Mouse (Mus musculus): Measurements from ENCODE around the gene Unk. TPM values are rescaled to one million over a fixed set of nuclear protein-coding genes. Genes with fewer than 3 reads are reported as not detected.

The Unk gene
- polyA plus RNA-seq, 1 experiment from 2014 or later = 41.3 TPM

- no peak overlapping the region for H3K4me2 ChIP-seq (ENCODE audit: low read depth, low read length)
These were observed 30.5 kb upstream of the Unk start for GRCm38 (mm10) chr11:115999538-116000143.

GRCm38 (mm10) chr11:116000607-116001006 is 29.5 kb upstream of the Unk start:
- Histone ChIP-seq H3K4me2 (ENCODE audit: low read depth, low read length) (no peak overlapping the region), H3K4me3 (ENCODE audit: low read length) (no peak overlapping the region), H3K9ac (ENCODE audit: low read length) (no peak overlapping the region), H3K9me3 (ENCODE audit: control insufficient read depth, low read length) (peaks cover 3% of the 10 kb centered on the region; the same call in 1 of the 2 replicates), H3K36me3 (ENCODE audit: control insufficient read depth, insufficient read depth, low read length) (no peaks in the 10 kb centered on the region), H3K4me1 (replicated peaks; ENCODE audit: control insufficient read depth, insufficient read depth, low read length) (peaks cover 8% of the 10 kb centered on the region), H3K27me3 (ENCODE audit: control insufficient read depth, insufficient read depth, low read depth, low read length) (peaks cover 4% of the 10 kb centered on the region; the same call in 1 of the 2 replicates), H3K27ac (ENCODE audit: low read length) (no peak overlapping the region)
- ATAC-seq (ENCODE audit: low read depth) = no peak
- 52% methylated on average over 10 of the region's 10 CpGs for WGBS

More at GRCm38 (mm10) chr11:115999538-116000143, 30.5 kb upstream of the Unk start:
- Histone ChIP-seq H3K27me3 (ENCODE audit: control insufficient read depth, insufficient read depth, low read depth, low read length) (peaks cover 4% of the 10 kb centered on the region; the same call in 1 of the 2 replicates), H3K36me3 (ENCODE audit: control insufficient read depth, insufficient read depth, low read length) (no peaks in the 10 kb centered on the region), H3K4me1 (replicated peaks; ENCODE audit: control insufficient read depth, insufficient read depth, low read length) (peaks cover 2% of the 10 kb centered on the region; the same call in 1 of the 2 replicates), H3K9me3 (ENCODE audit: control insufficient read depth, low read length) (peaks cover 3% of the 10 kb centered on the region; the same call in 1 of the 2 replicates), H3K9ac (ENCODE audit: low read length) (no peak overlapping the region), H3K27ac (ENCODE audit: low read length) (no peak overlapping the region), H3K4me3 (ENCODE audit: low read length) (no peak overlapping the region)
- ATAC-seq (ENCODE audit: low read depth) = peak; percentile 15; the same call in 1 of the 2 replicates
- 15% methylated on average over 14 of the region's 14 CpGs for WGBS

- Histone ChIP-seq H3K9me3 (ENCODE audit: control insufficient read depth, low read length) (peaks cover 3% of the 10 kb centered on the region; the same call in 1 of the 2 replicates), H3K27me3 (ENCODE audit: control insufficient read depth, insufficient read depth, low read depth, low read length) (peaks cover 4% of the 10 kb centered on the region; the same call in 1 of the 2 replicates), H3K36me3 (ENCODE audit: control insufficient read depth, insufficient read depth, low read length) (no peaks in the 10 kb centered on the region; the same call in 1 of the 2 replicates), H3K4me2 (ENCODE audit: low read depth, low read length) (no peak overlapping the region), H3K9ac (ENCODE audit: low read length) (no peak overlapping the region), H3K4me3 (ENCODE audit: low read length) (no peak overlapping the region), H3K4me1 (replicated peaks; ENCODE audit: control insufficient read depth, insufficient read depth, low read length) (peaks cover 13% of the 10 kb centered on the region), H3K27ac (ENCODE audit: low read length) (no peak overlapping the region)
- no peak for ATAC-seq (ENCODE audit: low read depth)
- WGBS = 61% methylated on average over 6 of the region's 6 CpGs
These were observed 28.4 kb upstream of the Unk start for GRCm38 (mm10) chr11:116001725-116002124.

- no peak for ATAC-seq (ENCODE audit: low read depth)
- Histone ChIP-seq H3K27me3 (ENCODE audit: control insufficient read depth, insufficient read depth, low read depth, low read length) (peaks cover 4% of the 10 kb centered on the region; the same call in 1 of the 2 replicates), H3K4me1 (replicated peaks; ENCODE audit: control insufficient read depth, insufficient read depth, low read length) (peaks cover 13% of the 10 kb centered on the region), H3K27ac (ENCODE audit: low read length) (no peak overlapping the region), H3K36me3 (ENCODE audit: control insufficient read depth, insufficient read depth, low read length) (peaks cover 4% of the 10 kb centered on the region), H3K4me3 (ENCODE audit: low read length) (no peak overlapping the region), H3K9ac (ENCODE audit: low read length) (no peak overlapping the region), H3K4me2 (ENCODE audit: low read depth, low read length) (no peak overlapping the region), H3K9me3 (ENCODE audit: control insufficient read depth, low read length) (peaks cover 3% of the 10 kb centered on the region; the same call in 1 of the 2 replicates)
- WGBS = 76% methylated on average over 3 of the region's 3 CpGs
These were observed 27.2 kb upstream of the Unk start for GRCm38 (mm10) chr11:116002894-116003293.

- Histone ChIP-seq H3K4me3 (ENCODE audit: low read length) (peak overlapping the region; percentile 43), H3K36me3 (ENCODE audit: control insufficient read depth, insufficient read depth, low read length) (peaks cover 6% of the 10 kb centered on the region), H3K27ac (ENCODE audit: low read length) (peak overlapping the region; percentile 84), H3K9me3 (ENCODE audit: control insufficient read depth, low read length) (peaks cover 3% of the 10 kb centered on the region; the same call in 1 of the 2 replicates), H3K27me3 (ENCODE audit: control insufficient read depth, insufficient read depth, low read depth, low read length) (peaks cover 4% of the 10 kb centered on the region; the same call in 1 of the 2 replicates), H3K4me1 (replicated peaks; ENCODE audit: control insufficient read depth, insufficient read depth, low read length) (peaks cover 13% of the 10 kb centered on the region), H3K9ac (ENCODE audit: low read length) (peak overlapping the region; percentile 73), H3K4me2 (ENCODE audit: low read depth, low read length) (peak overlapping the region; percentile 76)
- ATAC-seq (ENCODE audit: low read depth) = no peak
- 27% methylated on average over 8 of the region's 8 CpGs for WGBS
These were observed 25.8 kb upstream of the Unk start for GRCm38 (mm10) chr11:116004186-116004823.

GRCm38 (mm10) chr11:116004840-116005700 is 25.1 kb upstream of the Unk start:
- peak; percentile 93 for ATAC-seq (ENCODE audit: low read depth)
- Histone ChIP-seq H3K36me3 (ENCODE audit: control insufficient read depth, insufficient read depth, low read length) (peaks cover 9% of the 10 kb centered on the region), H3K4me3 (ENCODE audit: low read length) (peak overlapping the region; percentile 43), H3K27me3 (ENCODE audit: control insufficient read depth, insufficient read depth, low read depth, low read length) (peaks cover 3% of the 10 kb centered on the region; the same call in 1 of the 2 replicates), H3K4me2 (ENCODE audit: low read depth, low read length) (peak overlapping the region; percentile 76), H3K9ac (ENCODE audit: low read length) (peak overlapping the region; percentile 73), H3K4me1 (replicated peaks; ENCODE audit: control insufficient read depth, insufficient read depth, low read length) (peaks cover 13% of the 10 kb centered on the region), H3K27ac (ENCODE audit: low read length) (peak overlapping the region; percentile 84), H3K9me3 (ENCODE audit: control insufficient read depth, low read length) (peaks cover 3% of the 10 kb centered on the region; the same call in 1 of the 2 replicates)
- WGBS = 2% methylated on average over 54 of the region's 54 CpGs

GRCm38 (mm10) chr11:116005701-116006419 is 24.3 kb upstream of the Unk start:
- Histone ChIP-seq H3K36me3 (ENCODE audit: control insufficient read depth, insufficient read depth, low read length) (peaks cover 10% of the 10 kb centered on the region), H3K4me1 (replicated peaks; ENCODE audit: control insufficient read depth, insufficient read depth, low read length) (peaks cover 13% of the 10 kb centered on the region), H3K9ac (ENCODE audit: low read length) (peak overlapping the region; percentile 73), H3K9me3 (ENCODE audit: control insufficient read depth, low read length) (peaks cover 3% of the 10 kb centered on the region; the same call in 1 of the 2 replicates), H3K27me3 (ENCODE audit: control insufficient read depth, insufficient read depth, low read depth, low read length) (no peaks in the 10 kb centered on the region), H3K4me2 (ENCODE audit: low read depth, low read length) (peak overlapping the region; percentile 76), H3K27ac (ENCODE audit: low read length) (no peak overlapping the region; the same call in 1 of the 2 replicates), H3K4me3 (ENCODE audit: low read length) (peak overlapping the region; percentile 43)
- no peak for ATAC-seq (ENCODE audit: low read depth)
- 67% methylated on average over 9 of the region's 9 CpGs for WGBS

- Histone ChIP-seq H3K9me3 (ENCODE audit: control insufficient read depth, low read length) (peaks cover 3% of the 10 kb centered on the region; the same call in 1 of the 2 replicates), H3K36me3 (ENCODE audit: control insufficient read depth, insufficient read depth, low read length) (peaks cover 10% of the 10 kb centered on the region), H3K4me2 (ENCODE audit: low read depth, low read length) (no peak overlapping the region), H3K9ac (ENCODE audit: low read length) (no peak overlapping the region), H3K27ac (ENCODE audit: low read length) (no peak overlapping the region), H3K4me3 (ENCODE audit: low read length) (no peak overlapping the region), H3K4me1 (replicated peaks; ENCODE audit: control insufficient read depth, insufficient read depth, low read length) (peaks cover 16% of the 10 kb centered on the region), H3K27me3 (ENCODE audit: control insufficient read depth, insufficient read depth, low read depth, low read length) (no peaks in the 10 kb centered on the region)
- no peak for ATAC-seq (ENCODE audit: low read depth)
- WGBS = 84% methylated on average over 28 of the region's 28 CpGs
These were observed 22.8 kb upstream of the Unk start for GRCm38 (mm10) chr11:116007095-116007850.

All from lung, embryonic 16.5 days (tissue).